20 mouse cellular contexts compared by ENCODE assay signal in genomic region chr1:86348801-86349200, GRCm38 (mm10). TPM values are rescaled to one million over a fixed set of nuclear protein-coding genes. Genes with fewer than 3 reads are reported as not detected.
DNase-seq lines count a peak whose midpoint lies in the region; ATAC-seq and TF ChIP-seq lines count a peak whose summit lies in the region.
"Had no signal": no experiment of that assay in that cellular context is flagged by ENCODE, and none has a peak within 500 bp of the region (broad histone marks: within the 10 kb centered on the region; RNA-seq: fewer than 3 reads in every experiment).

No protein-coding gene starts in this region.

- peak; percentile 37 for TF ChIP-seq CTCF in forebrain, postnatal 0 days (IDR thresholded peaks at IDR 0.05; ENCODE audit: low read depth)
- peak; percentile 32 for TF ChIP-seq CTCF in left cerebral cortex, adult 2 months (IDR thresholded peaks at IDR 0.05)
- peak in 1 of 2 experiments; percentile 19; a peak in 2 of 4 replicates for TF ChIP-seq CTCF in CH12.LX (conservative IDR thresholded peaks at IDR 0.05 in 1 of 2, IDR thresholded peaks at IDR 0.05 in 1 of 2; ENCODE audit: low read depth in 2 of 2, low read length in 2 of 2)

- ATAC-seq in forebrain, postnatal 0 days = 0 out of 2 replicates have a peak, but pooled peaks have one; percentile 29
- ATAC-seq in forebrain, embryonic 12.5 days (ENCODE audit: low FRiP score) = no peak
- no peak for ATAC-seq in activated CD4-positive, CD25-positive, alpha-beta regulatory T cell, adult 4 months
- ATAC-seq: hindbrain, embryonic 16.5 days had no signal

- peaks cover 56% of the 10 kb centered on the region for H3K36me3 ChIP-seq in forebrain, postnatal 0 days (ENCODE audit: insufficient read depth)
- H3K36me3 ChIP-seq in forebrain, embryonic 12.5 days (replicated peaks) = peaks cover 77% of the 10 kb centered on the region
- peaks cover 59 to 82% of the 10 kb centered on the region in 2 experiments for H3K36me3 ChIP-seq in CH12.LX (replicated peaks in 1 of 2; ENCODE audit: control insufficient read depth in 1 of 2, insufficient read depth in 1 of 2, low read length in 1 of 2)

- dilution Hi-C loops in CH12.LX (cut with MboI; ENCODE audit: extremely low pct_ligation_motif_present, extremely low pct_unique_long_range_greater_than_20kb, low sequenced_read_pairs) = loop anchor here (25.0 kb wide), 1 partner anchor 162 kb away; no protein-coding TSS in a partner anchor

- no peak overlapping the region for H3K4me2 ChIP-seq in forebrain, postnatal 0 days (ENCODE audit: low read depth)
- H3K4me2 ChIP-seq in forebrain, embryonic 12.5 days = no peak overlapping the region
- no peak overlapping the region for H3K4me2 ChIP-seq in CH12.LX (ENCODE audit: insufficient read depth, low read depth, poor library complexity, severe bottlenecking)
- H3K4me2 ChIP-seq: embryonic facial prominence, embryonic 13.5 days; heart, embryonic 11.5 days; midbrain, embryonic 12.5 days had no signal

- in situ Hi-C loops in CH12.LX (cut with MboI; ENCODE audit: low pct_ligation_motif_present, low pct_unique_long_range_greater_than_20kb, low sequenced_read_pairs) = no loop called here

- no peak overlapping the region for H3K27ac ChIP-seq in forebrain, postnatal 0 days (ENCODE audit: low read depth, low read length)
- H3K27ac ChIP-seq in forebrain, embryonic 12.5 days = no peak overlapping the region
- H3K27ac ChIP-seq in left cerebral cortex, adult 2 months = no peak overlapping the region
- H3K27ac ChIP-seq in CH12.LX (ENCODE audit: insufficient read depth, low read depth) = no peak overlapping the region
- H3K27ac ChIP-seq: embryonic facial prominence, embryonic 13.5 days; midbrain, embryonic 12.5 days had no signal

- H3K9me3 ChIP-seq in forebrain, postnatal 0 days (ENCODE audit: low read length) = no peaks in the 10 kb centered on the region
- H3K9me3 ChIP-seq in forebrain, embryonic 12.5 days = no peaks in the 10 kb centered on the region
- H3K9me3 ChIP-seq in CH12.LX (replicated peaks; ENCODE audit: low read length) = no peaks in the 10 kb centered on the region
- H3K9me3 ChIP-seq: embryonic facial prominence, embryonic 13.5 days; midbrain, embryonic 12.5 days had no signal

- H3K9ac ChIP-seq in forebrain, postnatal 0 days = no peak overlapping the region
- H3K9ac ChIP-seq in forebrain, embryonic 12.5 days = no peak overlapping the region
- H3K9ac ChIP-seq in CH12.LX (ENCODE audit: insufficient read depth, low read depth) = no peak overlapping the region
- H3K9ac ChIP-seq: embryonic facial prominence, embryonic 13.5 days; midbrain, embryonic 12.5 days had no signal

- no peak for TF ChIP-seq RAD21 in CH12.LX (IDR thresholded peaks at IDR 0.05; ENCODE audit: low read depth, low read length)

- H3K27me3 ChIP-seq in forebrain, postnatal 0 days (ENCODE audit: insufficient read depth, low read length) = no peaks in the 10 kb centered on the region
- no peaks in the 10 kb centered on the region for H3K27me3 ChIP-seq in forebrain, embryonic 12.5 days
- no peaks in the 10 kb centered on the region for H3K27me3 ChIP-seq in CH12.LX (replicated peaks)
- H3K27me3 ChIP-seq: embryonic facial prominence, embryonic 13.5 days; midbrain, embryonic 12.5 days had no signal

- no peaks in the 10 kb centered on the region for H3K4me1 ChIP-seq in forebrain, postnatal 0 days (ENCODE audit: insufficient read depth)
- no peaks in the 10 kb centered on the region for H3K4me1 ChIP-seq in forebrain, embryonic 12.5 days
- peaks cover 0 to 7% of the 10 kb centered on the region in 2 experiments; a peak in 1 of 4 replicates for H3K4me1 ChIP-seq in CH12.LX (ENCODE audit: control insufficient read depth in 1 of 2, insufficient read depth in 2 of 2)
- H3K4me1 ChIP-seq: embryonic facial prominence, embryonic 13.5 days; midbrain, embryonic 12.5 days had no signal

- 57% methylated on average over 4 of the region's 4 CpGs for WGBS in forebrain, postnatal 0 days
- 70% methylated on average over 4 of the region's 4 CpGs for WGBS in forebrain, embryonic 12.5 days

- no peak for TF ChIP-seq POLR2A in CH12.LX (IDR thresholded peaks at IDR 0.05; ENCODE audit: low read depth, low read length)

- H3K79me2 ChIP-seq in CH12.LX (replicated peaks; ENCODE audit: control insufficient read depth, extremely low read depth, insufficient read depth, poor library complexity, severe bottlenecking) = peaks cover 9% of the 10 kb centered on the region

- TF ChIP-seq EP300 in CH12.LX (IDR thresholded peaks at IDR 0.05; ENCODE audit: low read length) = no peak

- DNase-seq in forebrain, postnatal 0 days = no peak
- DNase-seq in left cerebral cortex, adult 2 months (ENCODE audit: extremely low spot score in 1 of 2, low spot score in 2 of 2) = no peak
- no peak for DNase-seq in left cerebral cortex, adult 9 months (ENCODE audit: low spot score in 2 of 2)
- no peak for DNase-seq in CH12.LX (ENCODE audit: extremely low read depth)
- peak; percentile 92 for DNase-seq in ZHBTc4 (ENCODE audit: low read depth, low spot score)
- DNase-seq in gastrocnemius, postnatal 25 days = no peak
- DNase-seq: adrenal gland, postnatal 14 days; cerebellum, adult 2 months; layer of hippocampus, adult 9-11 months; right cerebral cortex, postnatal 25 days; thymus, postnatal 4 days had no signal

- H3K4me3 ChIP-seq in forebrain, postnatal 0 days (ENCODE audit: low read depth, low read length) = no peak overlapping the region
- no peak overlapping the region for H3K4me3 ChIP-seq in forebrain, embryonic 12.5 days (replicated peaks)
- H3K4me3 ChIP-seq in left cerebral cortex, adult 2 months = no peak overlapping the region
- no peak overlapping the region for H3K4me3 ChIP-seq in CH12.LX (replicated peaks in 1 of 3; ENCODE audit: low read depth in 2 of 3, low read length in 2 of 3, poor library complexity in 1 of 3)
- H3K4me3 ChIP-seq: embryonic facial prominence, embryonic 13.5 days; midbrain, embryonic 12.5 days had no signal

- intact Hi-C loops in left cerebral cortex, adult 2 months (cut with DNase I) = no loop called here

TF ChIP-seq in CH12.LX, 34 proteins besides CTCF, POLR2A, EP300 and RAD21:
- TF ChIP-seq POLR2AphosphoS2 (IDR thresholded peaks at IDR 0.05; ENCODE audit: low read depth, low read length) (0 out of 2 replicates have a peak, but pooled peaks have one; percentile 12), GABPA (IDR thresholded peaks at IDR 0.05; ENCODE audit: insufficient replicate concordance, low read depth, low read length) (no peak), JUN (IDR thresholded peaks at IDR 0.05; ENCODE audit: insufficient read depth, low read depth, low read length) (no peak)
TF ChIP-seq in CH12.LX: peak in this region for 1.

RNA-seq across cellular contexts. Expression of gene Ncl, which starts 10.4 kb away (rescaled TPM):
- 35.9 and 50.6 TPM in 2 replicates for total RNA-seq in forebrain, postnatal 0 days (2014; rRNA removed)
- 164 and 210 TPM in 2 replicates for polyA plus RNA-seq in forebrain, postnatal 0 days (2015; fragmentation: Nextera tagmentation; extraction: Ambion mirVana)
- polyA plus RNA-seq in forebrain, embryonic 12.5 days (2016; fragmentation: Nextera tagmentation; extraction: Ambion mirVana) = 453 and 465 TPM in 2 replicates
- 100 to 1,000 TPM; 131 to 133 TPM for total RNA-seq in left cerebral cortex, adult 2 months (2021)
- 359 and 490 TPM in 2 replicates for total RNA-seq in CH12.LX (2012; rRNA removed)
- total RNA-seq in CH12.LX (2014; rRNA removed) = 176 and 184 TPM in 2 replicates
- polyA plus RNA-seq in CH12.LX (2012; ENCODE audit: insufficient read length, low read depth) = 2,617 and 2,771 TPM in 2 replicates
- 10 to 100 TPM; 84.0 to 88.2 TPM for total RNA-seq in gastrocnemius, postnatal 25 days (2021)
- 100 to 1,000 TPM; 383 to 392 TPM for polyA plus RNA-seq in activated CD4-positive, CD25-positive, alpha-beta regulatory T cell, adult 4 months (2017; shearing (Covaris generic))

RNA-seq across cellular contexts. Expression of gene B3gnt7, which starts 46.2 kb away (rescaled TPM):
- 10.6 and 11.1 TPM in 2 replicates for total RNA-seq in forebrain, postnatal 0 days (2014; rRNA removed)
- 10.7 and 11.7 TPM in 2 replicates for polyA plus RNA-seq in forebrain, postnatal 0 days (2015; fragmentation: Nextera tagmentation; extraction: Ambion mirVana)
- 2.6 and 3.0 TPM in 2 replicates for polyA plus RNA-seq in forebrain, embryonic 12.5 days (2016; fragmentation: Nextera tagmentation; extraction: Ambion mirVana)
- total RNA-seq in left cerebral cortex, adult 2 months (2021) = 1 to 10 TPM in 1 of 2 experiments, under 1 TPM in 1; 0.97 to 1.4 TPM
- 0.08 and 0.17 TPM in 2 replicates for total RNA-seq in CH12.LX (2012; rRNA removed)
- not detected in 2 replicates for total RNA-seq in CH12.LX (2014; rRNA removed)
- polyA plus RNA-seq in CH12.LX (2012; ENCODE audit: insufficient read length, low read depth) = not detected in 2 replicates
- not detected for total RNA-seq in gastrocnemius, postnatal 25 days (2021)
- polyA plus RNA-seq in activated CD4-positive, CD25-positive, alpha-beta regulatory T cell, adult 4 months (2017; shearing (Covaris generic)) = under 1 TPM in 1 of 2 experiments, not detected in 1; 0.18 TPM
- total RNA-seq: gastrocnemius, adult 18-20 months; liver, adult 2 months had no signal
- polyA plus RNA-seq: C2C12 had no signal
